Mouse (Mus musculus) ovary, postnatal 10 days (tissue): ENCODE results near the gene Gli1.
A peak's percentile ranks its signal among the peaks of the same experiment; 100 is the strongest.

Experiments
- DNase-seq: peaks from one replicate; pipeline ENCODE4 v3.0.0; 2022; ENCODE audit warnings: low spot score

The Gli1 gene

DNA sequence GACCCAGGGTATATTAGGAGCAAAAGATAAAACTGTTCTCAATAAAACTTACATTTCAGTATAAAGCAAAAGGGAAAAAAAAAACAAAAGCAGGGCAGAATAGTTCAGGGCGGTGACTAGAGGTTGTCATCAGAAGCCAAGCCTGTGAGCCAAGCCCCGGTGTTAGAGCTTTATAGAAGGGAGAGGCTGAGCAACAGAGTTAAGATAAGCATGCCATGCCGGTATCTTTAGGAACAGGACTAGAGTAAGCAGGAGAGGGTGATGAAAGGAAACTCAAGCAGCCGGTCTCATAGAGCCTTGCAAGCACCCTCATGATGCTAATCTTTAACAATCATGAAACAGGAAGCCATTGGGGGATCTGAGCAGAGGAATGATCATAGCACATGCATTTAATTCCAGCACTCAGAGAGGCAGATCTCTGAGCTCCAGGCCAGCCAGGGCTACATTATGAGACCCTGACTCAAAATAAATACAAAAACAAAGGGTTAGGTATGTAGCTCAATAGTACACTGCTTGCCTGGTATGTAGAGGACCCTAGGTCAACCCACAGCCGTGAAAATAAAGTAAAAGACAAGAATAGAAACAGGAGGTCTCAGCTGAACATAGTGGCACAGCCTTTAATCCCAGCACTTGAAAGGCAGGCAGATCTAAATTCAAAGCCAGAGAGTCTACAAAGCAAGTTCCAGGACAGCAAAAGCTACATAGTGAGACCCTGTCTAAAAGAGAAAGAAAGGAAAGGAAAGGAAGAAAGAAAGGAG lies 49.7 kb downstream of the Gli1 start:
- no peak for DNase-seq

DNA sequence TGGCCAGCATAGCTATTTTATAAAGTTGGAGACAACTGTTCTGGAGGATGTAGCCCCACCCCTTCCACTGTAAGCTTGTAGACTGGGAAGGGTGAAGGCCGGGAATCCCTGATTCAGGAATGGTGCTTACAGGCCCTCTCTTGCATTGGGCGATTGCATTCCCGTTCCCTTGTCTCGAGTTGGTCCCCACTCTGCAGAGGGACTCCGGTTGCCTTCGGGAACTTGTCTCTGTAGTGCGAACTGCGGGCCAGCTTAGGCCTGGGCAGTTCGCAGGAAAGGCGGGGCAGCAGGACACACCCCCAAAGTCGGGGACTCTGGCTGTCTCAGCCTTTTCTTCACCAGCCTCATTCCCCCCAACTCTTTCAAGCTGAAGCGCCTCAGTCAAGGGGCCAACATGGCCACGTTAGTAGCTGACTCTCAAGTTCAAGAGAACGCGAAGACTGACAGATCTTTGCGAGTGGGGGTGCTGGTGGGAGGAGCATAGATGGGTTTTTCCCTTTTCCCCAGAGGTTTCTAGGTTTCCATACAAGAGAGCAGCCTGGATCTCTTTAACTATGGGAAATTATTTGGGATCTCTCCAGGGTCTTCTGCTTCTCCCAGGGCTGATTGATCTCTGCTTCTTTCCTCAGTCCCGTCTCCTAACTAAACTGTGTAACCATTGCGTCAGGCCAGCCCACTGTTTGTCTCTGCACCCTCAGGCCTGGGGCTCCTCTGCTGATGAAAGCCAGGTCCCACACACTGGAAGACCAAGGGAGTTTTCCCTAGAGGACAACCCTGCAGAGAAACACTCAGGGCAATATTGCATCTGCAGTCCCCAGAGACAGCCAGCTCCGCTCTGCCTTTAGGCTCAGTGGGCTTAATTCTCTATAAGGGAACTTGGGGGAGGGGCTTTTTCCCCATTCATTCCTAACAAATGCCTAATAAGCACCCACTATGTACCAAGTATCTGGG lies 50.6 kb downstream of the Gli1 start:
- DNase-seq = no peak

DNA sequence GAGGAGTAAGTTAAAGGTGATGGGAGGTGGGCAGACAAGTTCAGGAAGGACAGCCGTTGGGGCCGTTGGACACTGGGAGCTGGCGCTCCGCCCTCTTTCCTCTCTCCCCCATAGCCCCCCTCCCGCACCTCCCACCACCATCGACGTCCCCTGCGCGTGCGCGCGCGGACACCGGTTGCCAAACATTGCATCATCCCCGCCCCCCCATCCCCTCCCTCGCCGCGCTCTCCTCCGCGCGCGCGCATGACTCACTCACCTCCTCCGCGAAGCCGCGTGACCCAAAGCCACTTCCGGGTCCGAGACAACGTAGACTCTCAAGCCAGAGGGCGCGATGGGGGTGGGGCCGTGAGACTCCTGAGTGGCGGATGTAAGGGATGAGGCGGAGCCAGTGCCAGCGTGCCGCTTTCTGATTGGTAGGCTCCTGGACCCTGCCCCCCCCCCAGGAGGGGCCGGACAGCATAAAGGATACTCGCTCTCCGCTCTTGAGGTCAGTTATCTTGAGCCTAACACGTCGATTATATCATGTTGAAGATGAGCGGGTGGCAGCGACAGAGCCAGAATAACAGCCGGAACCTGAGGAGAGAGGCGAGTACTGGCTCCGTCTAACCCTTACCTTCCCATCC lies 51.4 kb downstream of the Gli1 start:
- DNase-seq = peak; percentile 95

DNA sequence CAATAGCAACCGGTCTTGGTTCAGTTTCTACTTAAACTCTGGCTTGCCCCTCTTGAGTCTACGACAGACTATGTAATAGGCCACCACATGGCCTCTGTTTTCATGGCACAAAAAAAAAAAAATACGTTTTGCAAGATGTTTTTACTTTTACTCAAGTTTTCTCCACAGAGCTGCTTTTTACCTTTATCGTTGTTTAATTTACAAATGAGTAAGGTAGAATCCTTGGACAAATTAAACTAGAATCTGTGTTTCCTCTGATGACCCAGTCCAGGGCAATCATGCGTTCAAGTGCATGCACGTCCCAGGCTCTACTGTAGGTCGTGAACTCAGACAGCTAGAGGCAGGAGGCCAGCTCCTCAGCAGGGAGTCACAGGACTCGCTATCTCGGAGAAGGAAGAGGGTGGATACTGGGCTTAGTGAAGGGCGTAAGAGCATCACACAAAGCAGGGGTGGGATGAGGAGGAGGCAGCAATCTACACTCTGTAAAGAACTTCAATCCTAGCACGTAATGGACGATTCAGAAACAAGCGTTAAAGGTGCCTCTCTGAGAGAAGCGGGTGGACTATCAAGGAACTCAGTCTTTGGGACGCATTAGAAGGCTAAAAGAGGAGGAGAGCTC lies 52.1 kb downstream of the Gli1 start:
- peak; percentile 33 for DNase-seq

DNA sequence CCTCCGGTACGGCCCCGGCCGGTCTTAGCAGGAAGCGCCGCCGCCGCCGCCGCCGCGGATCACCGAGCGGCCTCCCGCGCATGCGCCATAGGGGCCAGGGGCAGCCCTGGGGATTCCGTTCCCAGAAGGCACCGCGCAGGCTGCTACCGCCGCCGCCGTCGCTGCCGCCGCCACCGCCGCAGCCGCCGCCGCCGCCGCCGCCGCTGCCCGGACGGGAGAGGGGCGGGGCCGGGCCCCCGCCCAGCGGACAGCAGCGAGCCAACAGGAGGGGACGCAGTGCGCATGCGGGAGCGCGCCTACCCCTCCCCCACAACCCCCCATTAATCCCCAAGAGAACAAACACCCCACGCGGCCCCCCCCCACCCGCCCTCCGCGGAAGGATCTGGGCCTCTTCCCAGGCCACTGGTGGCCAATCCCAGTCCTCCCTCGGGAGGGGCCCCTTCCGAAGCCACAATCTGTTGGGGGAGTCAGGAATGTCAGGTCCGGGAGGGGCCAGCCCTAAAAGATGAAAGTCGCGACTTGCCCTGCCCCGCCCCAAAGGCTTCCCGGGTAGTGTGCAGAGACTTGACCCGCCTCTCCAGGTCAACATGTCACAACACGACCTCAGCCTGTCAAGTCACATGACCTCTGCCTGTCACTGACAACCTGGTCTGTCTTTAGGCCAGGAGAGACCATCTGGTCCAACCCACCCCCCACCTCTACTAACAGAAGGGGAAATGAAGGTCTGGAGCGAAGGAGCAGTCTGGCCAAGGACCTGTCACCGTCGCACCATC lies 52.8 kb downstream of the Gli1 start, which contains the start of gene Mbd6:
Gene Mbd6, minus strand, starts transcription at position 219 of the 773 bp plus-strand sequence.
- peak; percentile 69 for DNase-seq

DNA sequence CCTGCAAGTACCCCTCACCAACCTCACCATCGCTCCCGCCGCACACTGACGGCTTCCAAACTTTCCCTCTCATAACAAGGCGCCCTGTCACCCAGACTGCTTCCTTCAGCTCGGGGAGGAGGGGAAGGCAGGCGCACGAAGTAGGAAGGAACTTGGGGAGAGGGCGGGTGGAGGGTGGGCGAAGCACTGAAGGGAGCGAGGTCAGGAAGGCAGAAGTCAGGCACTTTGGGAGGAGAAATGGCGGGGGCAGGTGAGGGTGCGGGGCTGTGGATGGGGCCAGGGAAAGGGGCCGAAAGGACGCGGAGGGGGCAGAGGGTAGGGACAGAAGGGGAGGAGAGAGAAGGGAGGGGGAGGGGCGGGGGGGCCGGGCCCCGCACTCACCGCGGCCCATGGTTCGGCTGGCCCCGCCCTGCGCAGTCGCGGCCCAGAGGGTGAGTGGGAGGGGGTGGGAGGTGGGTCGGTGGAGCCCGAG lies 53.4 kb downstream of the Gli1 start:
- no peak for DNase-seq

DNA sequence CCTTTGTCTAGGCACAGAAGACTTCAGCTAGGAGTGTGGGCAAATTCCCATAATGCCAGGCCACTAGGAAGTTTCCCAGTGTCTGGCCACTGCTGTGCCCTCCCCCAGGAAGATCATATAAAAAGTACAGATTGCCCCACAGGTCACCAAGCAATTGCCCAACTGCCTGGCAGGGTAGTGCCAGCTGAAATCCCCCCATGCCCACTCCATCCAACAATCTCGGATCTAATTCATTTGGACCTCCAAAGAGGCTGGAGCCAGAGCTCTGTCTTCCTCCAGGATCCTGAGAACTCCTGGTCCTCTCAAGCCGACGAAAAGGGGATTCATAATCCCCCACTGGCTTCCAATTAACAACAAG lies 53.9 kb downstream of the Gli1 start:
- DNase-seq = no peak

DNA sequence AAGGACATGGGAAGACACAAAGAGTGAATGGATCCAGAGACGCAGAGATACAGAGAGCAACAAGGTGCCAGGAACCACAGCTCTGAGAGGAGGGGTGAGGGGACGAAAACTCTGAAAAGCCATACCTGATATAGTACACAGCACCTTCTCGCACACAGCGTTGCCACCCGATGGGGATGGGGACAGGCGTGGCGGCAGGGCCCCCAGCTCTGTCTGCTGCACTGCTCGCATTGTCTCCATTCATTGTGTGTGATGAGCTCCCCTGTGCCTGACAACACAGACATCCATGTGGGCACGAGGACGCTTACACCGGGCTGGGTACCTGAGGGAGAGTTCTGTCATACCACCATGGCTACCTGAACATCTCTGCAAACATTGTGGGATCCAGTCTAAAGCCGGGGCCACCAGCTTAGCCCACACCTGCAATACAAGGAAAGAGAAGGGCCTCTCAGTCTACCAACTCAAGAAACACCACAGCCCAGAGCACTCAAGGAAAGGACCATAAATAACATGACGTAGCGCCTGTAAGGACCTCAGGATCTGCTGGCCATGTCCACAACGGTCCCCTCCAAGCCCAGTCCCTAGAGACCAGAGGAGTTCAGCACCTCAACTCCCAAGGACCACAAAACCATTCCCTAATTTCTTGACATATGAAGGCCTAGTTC lies 54.4 kb downstream of the Gli1 start:
- DNase-seq = no peak

DNA sequence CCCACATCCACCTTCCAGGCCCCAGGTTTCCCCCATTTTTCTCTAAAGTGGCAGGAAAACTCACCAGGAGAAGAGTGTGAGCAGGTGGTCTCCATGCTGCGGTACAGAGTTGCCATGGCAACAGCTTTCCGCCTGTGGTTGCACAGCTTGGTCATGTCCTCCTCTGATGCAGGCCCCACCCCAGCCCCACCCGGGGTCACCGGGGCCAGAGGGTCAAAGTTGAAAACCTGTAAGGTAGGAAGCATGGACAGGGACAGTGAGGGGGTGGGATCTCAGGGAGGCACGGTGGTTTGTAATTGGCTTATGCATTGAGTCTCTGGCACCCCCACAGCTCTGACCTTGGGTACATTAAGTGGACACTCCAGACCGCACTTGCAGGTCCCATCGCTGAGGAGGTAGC lies 55.0 kb downstream of the Gli1 start:
- DNase-seq = no peak

DNA sequence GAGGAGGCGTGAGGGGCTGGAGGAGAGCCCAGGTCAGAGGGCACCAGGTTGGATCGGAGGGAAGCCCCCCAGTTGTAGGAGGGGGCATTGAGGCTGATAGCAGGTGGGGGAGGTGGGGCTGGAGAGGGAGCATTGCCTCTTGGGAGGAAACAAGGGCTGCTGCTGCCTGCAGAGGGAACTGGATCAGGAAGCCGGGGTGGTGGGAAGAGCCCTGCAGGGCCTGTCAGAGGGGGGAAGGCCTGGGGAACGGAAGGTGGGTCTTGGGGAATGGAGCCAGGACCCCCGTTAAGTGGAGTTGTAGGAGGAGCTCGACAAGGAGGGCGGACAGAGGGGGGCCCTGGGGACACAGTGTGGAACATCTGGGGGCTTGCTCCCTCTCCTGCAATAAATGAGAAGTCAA lies 55.6 kb downstream of the Gli1 start:
- no peak for DNase-seq

DNA sequence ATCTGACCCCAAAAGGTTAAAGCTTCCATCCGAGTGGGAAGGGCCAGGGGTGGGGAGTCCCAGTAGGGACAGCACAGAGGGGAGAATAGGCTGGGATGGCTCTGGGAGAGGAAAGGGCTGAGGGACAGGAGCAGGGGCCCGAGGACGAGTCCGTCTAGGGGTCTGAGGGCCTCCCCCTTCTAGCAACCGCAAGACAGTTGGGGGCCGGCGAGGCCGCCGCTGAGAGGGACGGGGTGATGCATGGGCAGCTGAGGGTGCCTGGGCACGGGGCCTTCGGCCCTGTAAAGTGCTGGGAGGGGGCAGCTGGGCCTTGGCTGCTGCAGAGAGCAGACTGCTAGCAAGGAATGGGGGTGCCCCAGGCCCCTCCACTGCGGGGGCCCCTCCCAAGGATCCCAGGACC lies 56.1 kb downstream of the Gli1 start:
- DNase-seq = no peak

DNA sequence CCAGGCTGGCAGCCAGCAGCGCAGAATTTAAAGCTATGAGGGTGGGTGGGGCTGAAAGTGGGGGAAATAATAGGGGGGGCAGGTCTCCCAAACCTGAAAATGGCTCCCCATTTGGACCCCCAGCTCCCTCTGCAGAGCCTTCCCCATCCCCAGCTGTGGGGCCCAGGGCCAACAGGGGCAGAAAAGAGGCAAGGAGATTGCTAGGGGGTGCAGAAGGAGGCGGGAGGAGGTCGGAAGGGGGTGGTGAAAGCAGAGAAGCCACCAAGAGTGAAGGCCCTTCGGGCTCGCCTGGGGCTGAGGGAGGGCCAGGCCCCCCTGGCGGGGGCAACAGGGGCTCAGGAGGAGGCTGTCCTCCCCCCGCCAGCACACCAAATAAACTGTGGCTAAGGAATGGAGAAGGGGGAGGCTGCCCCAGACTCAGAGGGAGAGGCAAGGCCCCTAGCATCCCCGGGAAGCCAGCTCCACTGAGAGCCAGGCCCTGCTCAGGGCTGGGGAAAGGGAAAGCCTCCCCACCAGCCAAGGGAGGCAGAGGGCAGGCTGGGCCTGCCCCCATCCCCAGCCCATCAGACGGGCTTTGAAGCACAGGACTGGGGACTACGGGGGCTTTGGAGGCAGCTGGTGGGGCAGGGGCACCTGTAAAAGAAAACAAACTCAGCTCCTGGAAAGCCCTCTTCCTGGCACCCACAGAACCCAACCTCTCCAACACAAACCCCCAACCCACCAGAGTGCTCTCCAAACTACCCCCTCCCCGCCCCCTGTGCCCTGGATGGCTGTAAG lies 56.9 kb downstream of the Gli1 start:
- no peak for DNase-seq

DNA sequence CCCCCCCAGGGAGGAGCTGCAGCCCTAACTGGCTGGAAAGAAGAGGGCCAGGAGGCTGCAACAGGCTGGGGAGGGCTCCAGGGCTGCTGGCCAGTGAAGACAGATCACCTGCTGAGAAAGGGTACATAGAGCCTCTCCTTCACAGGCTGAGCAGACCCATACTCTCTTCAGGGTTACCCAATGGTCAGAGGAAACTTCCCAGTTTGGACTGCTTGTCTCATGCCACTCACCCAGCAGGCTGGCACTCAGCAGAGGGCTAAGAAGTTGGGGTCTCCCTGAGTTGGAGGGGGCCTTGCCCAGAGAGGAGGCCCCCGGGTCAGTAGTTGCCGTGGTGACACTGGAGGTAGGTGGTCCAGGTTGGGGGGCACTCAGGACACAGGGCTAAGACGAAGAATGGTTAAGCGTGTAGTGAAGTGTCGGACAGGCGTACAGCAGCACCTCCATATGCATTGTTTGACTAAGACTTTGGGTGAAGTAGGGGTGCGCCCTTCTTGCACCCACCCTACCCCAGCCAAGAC lies 57.6 kb downstream of the Gli1 start:
- DNase-seq = no peak

DNA sequence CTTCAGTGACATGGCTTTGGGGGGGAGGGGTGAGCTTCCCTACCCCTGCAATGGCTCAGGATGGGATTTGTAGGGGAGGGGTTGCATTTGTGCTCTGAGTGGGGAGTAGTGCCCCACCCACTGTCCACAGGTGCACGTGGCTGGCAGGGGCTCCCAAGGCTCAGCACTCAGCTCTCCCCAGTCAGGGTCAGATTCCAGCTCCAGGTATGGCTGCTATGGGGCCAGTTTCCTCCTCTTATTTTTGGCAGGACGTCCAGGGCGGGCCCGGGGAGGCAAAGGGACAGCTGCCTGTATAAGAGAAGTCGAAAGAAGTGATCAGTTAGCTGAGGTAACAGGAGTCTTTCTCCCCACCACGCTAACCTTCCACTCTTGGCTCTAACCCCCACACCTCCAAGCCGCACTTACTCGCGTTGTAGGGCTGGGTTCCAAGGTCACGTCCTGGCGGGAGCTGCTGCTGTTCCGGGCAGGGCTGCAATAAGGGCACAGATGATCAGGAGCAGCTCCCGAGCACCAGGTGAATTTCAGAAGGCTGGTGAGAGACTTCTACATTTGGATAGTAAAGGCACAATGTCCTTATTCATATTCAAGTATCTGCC lies 59.1 kb downstream of the Gli1 start:
- no peak for DNase-seq

DNA sequence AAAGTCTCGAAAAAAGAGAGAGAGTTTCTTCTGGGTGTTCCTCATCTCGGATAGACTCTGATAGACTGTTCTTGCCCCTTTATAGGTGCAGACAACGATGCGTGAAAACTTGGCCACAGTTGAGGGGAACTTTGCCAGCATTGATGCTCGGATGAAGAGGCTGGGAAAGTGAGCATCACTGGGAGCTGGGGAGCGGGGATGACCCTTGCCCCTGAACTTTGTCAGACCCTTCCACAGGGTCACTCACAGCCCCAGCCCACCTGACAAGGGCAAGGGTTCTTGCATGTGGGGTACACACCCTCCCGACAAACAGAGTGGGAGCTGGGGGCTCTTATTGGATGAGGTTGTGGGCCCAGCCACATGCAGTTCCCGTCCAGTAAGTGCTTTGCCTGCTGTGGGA lies 60.5 kb downstream of the Gli1 start:
- DNase-seq = no peak
